Mouse (Mus musculus) adrenal gland, postnatal 0 days (tissue): ENCODE results near the gene Ppm1h. TPM values are rescaled to one million over a fixed set of nuclear protein-coding genes. Genes with fewer than 3 reads are reported as not detected.

ENCODE experiments used
- microRNA-seq: library from miRNA; unstranded; fragments of <30 nt; microRNA quantifications from one replicate; pipeline ENCODE4, GENCODE M21; 2016; ENCODE audit warnings: borderline replicate concordance; ENCODE audit not compliant: insufficient number of aligned reads
- polyA plus RNA-seq: library from polyadenylated mRNA; unstranded; fragments of >200 nt; fragmentation: Nextera tagmentation; extraction: Ambion mirVana; gene quantifications from 2 replicates; pipeline ENCODE4 v1.2.1, GENCODE M21; 2015

Gene Ppm1h
- 6.4 and 9.7 TPM in 2 replicates for polyA plus RNA-seq

GRCm38 (mm10) chr10:122678541-122679436, at the start of gene Ppm1h:
TSS of gene Ppm1h (plus strand) at chr10:122678762.

Small RNA genes lying within 50 kb of the gene (microRNA-seq; reads per million reads assigned to microRNA genes)
- not detected for gene Mir6412
- gene Mir8104 = not detected
- gene Mirlet7i = 53,610 reads per million, percentile 99 among the genes with 10 or more reads in this experiment

Other genes starting within 250 kb of the Ppm1h start
- gene Avpr1a, start 230.3 kb upstream of the Ppm1h start, polyA plus RNA-seq = 10.8 and 16.1 TPM in 2 replicates